Comparison of ENCODE assay signal across 24 mouse cellular contexts in the genomic region with DNA sequence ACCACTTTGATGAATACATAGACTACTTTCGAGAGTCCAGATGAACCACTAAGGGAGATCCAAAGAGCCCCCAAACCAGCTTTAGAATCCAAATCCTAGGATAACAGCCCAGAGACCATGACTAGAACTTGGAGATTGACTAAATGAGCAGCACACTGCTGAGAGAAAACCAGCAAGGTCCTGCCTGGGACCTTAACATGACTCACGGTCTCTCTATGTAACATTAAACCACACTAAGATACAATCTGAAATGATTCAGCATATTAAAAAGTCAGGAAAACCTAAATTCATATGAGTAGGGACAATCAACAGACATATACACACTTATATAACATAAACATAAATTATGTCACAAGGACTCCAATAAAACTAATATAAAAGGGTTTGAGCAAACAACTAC.
"Had no signal": no experiment of that assay in that cellular context is flagged by ENCODE, and none has a peak within 500 bp of the region (broad histone marks: within the 10 kb centered on the region; RNA-seq: fewer than 3 reads in every experiment).

No protein-coding gene starts in this region.

- H3K27ac ChIP-seq: lung, embryonic 15.5 days; macrophage; midbrain, embryonic 13.5 days; midbrain, embryonic 15.5 days; neural tube, embryonic 13.5 days; neural tube, embryonic 15.5 days; stomach, embryonic 15.5 days; stomach, postnatal 0 days had no signal

- H3K4me2 ChIP-seq: lung, embryonic 15.5 days; midbrain, embryonic 11.5 days; midbrain, embryonic 13.5 days; midbrain, embryonic 15.5 days; neural tube, embryonic 13.5 days; neural tube, embryonic 15.5 days; stomach, embryonic 15.5 days had no signal

- H3K4me3 ChIP-seq: lung, embryonic 15.5 days; megakaryocyte, embryonic 14.5 days; midbrain, embryonic 13.5 days; midbrain, embryonic 15.5 days; myocyte; neural tube, embryonic 13.5 days; neural tube, embryonic 15.5 days; stomach, embryonic 15.5 days had no signal

- H3K27me3 ChIP-seq: lung, embryonic 15.5 days; megakaryocyte, embryonic 14.5 days; midbrain, embryonic 13.5 days; midbrain, embryonic 15.5 days; neural tube, embryonic 13.5 days; neural tube, embryonic 15.5 days; stomach, embryonic 15.5 days had no signal

- H3K9me3 ChIP-seq: lung, embryonic 15.5 days; midbrain, embryonic 13.5 days; midbrain, embryonic 15.5 days; neural tube, embryonic 13.5 days; neural tube, embryonic 15.5 days; stomach, embryonic 15.5 days had no signal

- ATAC-seq: liver, postnatal 0 days; lung, postnatal 0 days; midbrain, embryonic 13.5 days; midbrain, embryonic 15.5 days had no signal

- H3K9ac ChIP-seq: liver, postnatal 0 days; lung, embryonic 15.5 days; midbrain, embryonic 13.5 days; midbrain, embryonic 15.5 days; neural tube, embryonic 13.5 days; neural tube, embryonic 15.5 days; stomach, embryonic 15.5 days had no signal

- H3K36me3 ChIP-seq: lung, embryonic 15.5 days; midbrain, embryonic 13.5 days; midbrain, embryonic 15.5 days; neural tube, embryonic 13.5 days; neural tube, embryonic 15.5 days; stomach, embryonic 15.5 days had no signal

- H3K4me1 ChIP-seq: lung, embryonic 15.5 days; megakaryocyte, embryonic 14.5 days; midbrain, embryonic 13.5 days; midbrain, embryonic 15.5 days; neural tube, embryonic 13.5 days; neural tube, embryonic 15.5 days; stomach, embryonic 15.5 days had no signal

- DNase-seq: liver, postnatal 0 days; lung, adult 2 months; lung, postnatal 14 days; lung, postnatal 36 days; retina, postnatal 1 day; right cerebral cortex, adult 18-20 months; right cerebral cortex, postnatal 25 days; right cerebral cortex, postnatal 4 days; spleen, adult 18-20 months; thymus, adult 2 months; thymus, postnatal 25 days; thymus, postnatal 4 days had no signal
